Mouse (Mus musculus) stomach, postnatal 0 days (tissue): ENCODE measurements around the gene Mlx.

Source experiments
- CTCF ChIP-seq: IDR thresholded peaks from 2 replicates; pipeline ENCODE4 v1.5.1; 2016; ENCODE audit warnings: antibody characterized with exemption, low read depth, mild to moderate bottlenecking, moderate library complexity
- EP300 ChIP-seq: optimal IDR thresholded peaks from 2 replicates; pipeline ENCODE3; 2016; ENCODE audit warnings: antibody characterized with exemption

DNA sequence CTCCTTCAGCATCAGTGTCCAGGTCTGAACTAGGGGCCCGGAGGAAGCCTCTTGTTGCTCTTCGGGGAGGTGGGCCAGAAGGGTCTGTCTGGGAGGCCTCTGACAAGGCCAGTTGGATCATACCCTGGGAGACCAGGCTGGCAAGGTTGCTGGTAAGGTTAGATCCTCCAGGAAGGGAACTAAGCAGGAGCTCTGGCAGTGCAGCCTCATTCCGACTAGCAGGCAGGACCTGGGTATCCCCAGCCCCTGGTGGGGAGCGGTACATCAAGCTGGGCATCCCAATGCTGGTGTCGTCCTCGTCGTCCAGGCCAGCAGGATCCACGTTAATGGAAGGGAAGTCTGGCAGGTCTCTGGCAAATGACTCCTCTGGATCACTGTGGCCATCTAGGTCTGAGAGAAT, 11.2 kb downstream of the Mlx start:
- TF ChIP-seq CTCF = no peak
- TF ChIP-seq EP300 = no peak
